Mouse (Mus musculus): ENCODE data around the gene Nlrx1. TPM values are rescaled to one million over a fixed set of nuclear protein-coding genes. Genes with fewer than 3 reads are reported as not detected.
A peak's percentile ranks its signal among the peaks of the same experiment; 100 is the strongest.
"Not testable (repeated sequence)": the region's sequence is repeated elsewhere in the genome, so short reads cannot be mapped to it uniquely, and the experiment has no call there.

The Nlrx1 gene
- polyA plus RNA-seq, 1 experiment from 2014 or later: 4.3 TPM

- ATAC-seq (replicated peaks; ENCODE audit: low FRiP score) (no peak), DNase-seq (ENCODE audit: low spot score) (no peak)
- Histone ChIP-seq H3K4me1 (replicated peaks; ENCODE audit: control insufficient read depth, insufficient read depth, low read length) (peaks cover 13% of the 10 kb centered on the region), H3K4me2 (no peak overlapping the region), H3K9ac (ENCODE audit: low read depth, low read length) (no peak overlapping the region), H3K27me3 (replicated peaks; ENCODE audit: control insufficient read depth, insufficient read depth, low read length) (no peaks in the 10 kb centered on the region), H3K27ac (ENCODE audit: low read depth, low read length) (no peak overlapping the region), H3K4me3 (ENCODE audit: low read depth, low read length) (no peak overlapping the region), H3K9me3 (ENCODE audit: control insufficient read depth, low read length) (no peaks in the 10 kb centered on the region), H3K36me3 (ENCODE audit: control insufficient read depth, insufficient read depth, low read length) (peaks cover 9% of the 10 kb centered on the region)
- 78% methylated on average over 2 of the region's 2 CpGs for WGBS
Measured at GRCm38 (mm10) chr9:44307248-44307647, 38.8 kb upstream of the Nlrx1 start.

- ATAC-seq (replicated peaks; ENCODE audit: low FRiP score): no peak
- no peak overlapping the region for H3K4me2 ChIP-seq
- H3K9me3 ChIP-seq (ENCODE audit: control insufficient read depth, low read length): no peaks in the 10 kb centered on the region
- peaks cover 10% of the 10 kb centered on the region for H3K36me3 ChIP-seq (ENCODE audit: control insufficient read depth, insufficient read depth, low read length)
- no peak overlapping the region for H3K9ac ChIP-seq (ENCODE audit: low read depth, low read length)
- no peak for DNase-seq (ENCODE audit: low spot score)
- no peaks in the 10 kb centered on the region for H3K27me3 ChIP-seq (replicated peaks; ENCODE audit: control insufficient read depth, insufficient read depth, low read length)
- H3K4me1 ChIP-seq (replicated peaks; ENCODE audit: control insufficient read depth, insufficient read depth, low read length): peaks cover 11% of the 10 kb centered on the region
- no peak overlapping the region for H3K4me3 ChIP-seq (ENCODE audit: low read depth, low read length)
- WGBS: 83% methylated on average over 6 of the region's 6 CpGs
- H3K27ac ChIP-seq (ENCODE audit: low read depth, low read length): no peak overlapping the region
Measured at GRCm38 (mm10) chr9:44306532-44306931, 38.1 kb upstream of the Nlrx1 start.

GRCm38 (mm10) chr9:44305466-44306079 lies 37.2 kb upstream of the Nlrx1 start, which contains the start of gene Hinfp:
Gene Hinfp (minus strand): TSS chr9:44305671.
- Histone ChIP-seq H3K4me2 (peak within 1 kb of the TSS; percentile 73), H3K9me3 (ENCODE audit: control insufficient read depth, low read length) (no peaks in the 10 kb centered on the region), H3K27ac (ENCODE audit: low read depth, low read length) (peak within 1 kb of the TSS; percentile 84), H3K4me3 (ENCODE audit: low read depth, low read length) (peak within 1 kb of the TSS; percentile 98), H3K27me3 (replicated peaks; ENCODE audit: control insufficient read depth, insufficient read depth, low read length) (no peaks in the 10 kb centered on the region), H3K9ac (ENCODE audit: low read depth, low read length) (peak within 1 kb of the TSS; percentile 93), H3K36me3 (ENCODE audit: control insufficient read depth, insufficient read depth, low read length) (peaks cover 13% of the 10 kb centered on the region), H3K4me1 (replicated peaks; ENCODE audit: control insufficient read depth, insufficient read depth, low read length) (peaks cover 5% of the 10 kb centered on the region)
- peak; percentile 99 for ATAC-seq (replicated peaks; ENCODE audit: low FRiP score)
- under 1% methylated on average over 54 of the region's 54 CpGs for WGBS
- peak; percentile 97 for DNase-seq (ENCODE audit: low spot score)

- H3K27me3 ChIP-seq (replicated peaks; ENCODE audit: control insufficient read depth, insufficient read depth, low read length); H3K27ac ChIP-seq (ENCODE audit: low read depth, low read length); H3K9me3 ChIP-seq (ENCODE audit: control insufficient read depth, low read length); ATAC-seq (replicated peaks; ENCODE audit: low FRiP score); H3K9ac ChIP-seq (ENCODE audit: low read depth, low read length); DNase-seq (ENCODE audit: low spot score); H3K4me3 ChIP-seq (ENCODE audit: low read depth, low read length); H3K4me1 ChIP-seq (replicated peaks; ENCODE audit: control insufficient read depth, insufficient read depth, low read length); H3K4me2 ChIP-seq: not testable (repeated sequence)
- H3K36me3 ChIP-seq (ENCODE audit: control insufficient read depth, insufficient read depth, low read length): peaks cover 52% of the 10 kb centered on the region
- 89% methylated on average over 3 of the region's 3 CpGs for WGBS
Measured at GRCm38 (mm10) chr9:44300001-44300400, 31.6 kb upstream of the Nlrx1 start.

GRCm38 (mm10) chr9:44292490-44292889 lies 24.1 kb upstream of the Nlrx1 start:
- Histone ChIP-seq H3K9me3 (ENCODE audit: control insufficient read depth, low read length) (0 out of 2 replicates have a peak, but pooled peaks cover 2% of the 10 kb centered on the region), H3K4me2 (no peak overlapping the region), H3K4me3 (ENCODE audit: low read depth, low read length) (no peak overlapping the region), H3K27me3 (replicated peaks; ENCODE audit: control insufficient read depth, insufficient read depth, low read length) (no peaks in the 10 kb centered on the region), H3K4me1 (replicated peaks; ENCODE audit: control insufficient read depth, insufficient read depth, low read length) (peaks cover 15% of the 10 kb centered on the region), H3K36me3 (ENCODE audit: control insufficient read depth, insufficient read depth, low read length) (peaks cover 40% of the 10 kb centered on the region), H3K27ac (ENCODE audit: low read depth, low read length) (no peak overlapping the region), H3K9ac (ENCODE audit: low read depth, low read length) (no peak overlapping the region)
- 67% methylated on average over 3 of the region's 3 CpGs for WGBS
- ATAC-seq (replicated peaks; ENCODE audit: low FRiP score) (no peak), DNase-seq (ENCODE audit: low spot score) (no peak)

GRCm38 (mm10) chr9:44288959-44289291 lies 20.5 kb upstream of the Nlrx1 start:
- H3K9ac ChIP-seq (ENCODE audit: low read depth, low read length): peak overlapping the region; percentile 76
- H3K4me1 ChIP-seq (replicated peaks; ENCODE audit: control insufficient read depth, insufficient read depth, low read length): peaks cover 31% of the 10 kb centered on the region
- 0 out of 2 replicates have a peak, but pooled peaks cover 2% of the 10 kb centered on the region for H3K9me3 ChIP-seq (ENCODE audit: control insufficient read depth, low read length)
- peaks cover 23% of the 10 kb centered on the region for H3K36me3 ChIP-seq (ENCODE audit: control insufficient read depth, insufficient read depth, low read length)
- peak overlapping the region; percentile 95 for H3K27ac ChIP-seq (ENCODE audit: low read depth, low read length)
- peaks cover 10% of the 10 kb centered on the region for H3K27me3 ChIP-seq (replicated peaks; ENCODE audit: control insufficient read depth, insufficient read depth, low read length)
- ATAC-seq (replicated peaks; ENCODE audit: low FRiP score): peak; percentile 66
- peak overlapping the region; percentile 85 for H3K4me2 ChIP-seq
- 8% methylated on average over 11 of the region's 11 CpGs for WGBS
- peak overlapping the region; percentile 73 for H3K4me3 ChIP-seq (ENCODE audit: low read depth, low read length)
- DNase-seq (ENCODE audit: low spot score): peak; percentile 65

- peak; percentile 91 for ATAC-seq (replicated peaks; ENCODE audit: low FRiP score)
- Histone ChIP-seq H3K27ac (ENCODE audit: low read depth, low read length) (peak within 1 kb of the TSS; percentile 95), H3K27me3 (replicated peaks; ENCODE audit: control insufficient read depth, insufficient read depth, low read length) (peaks cover 10% of the 10 kb centered on the region), H3K9ac (ENCODE audit: low read depth, low read length) (peak within 1 kb of the TSS; percentile 76), H3K36me3 (ENCODE audit: control insufficient read depth, insufficient read depth, low read length) (peaks cover 22% of the 10 kb centered on the region), H3K4me1 (replicated peaks; ENCODE audit: control insufficient read depth, insufficient read depth, low read length) (peaks cover 33% of the 10 kb centered on the region), H3K4me2 (peak within 1 kb of the TSS; percentile 85), H3K9me3 (ENCODE audit: control insufficient read depth, low read length) (0 out of 2 replicates have a peak, but pooled peaks cover 2% of the 10 kb centered on the region), H3K4me3 (ENCODE audit: low read depth, low read length) (peak within 1 kb of the TSS; percentile 73)
- 1% methylated on average over 38 of the region's 38 CpGs for WGBS
- DNase-seq (ENCODE audit: low spot score): peak; percentile 80
Measured at GRCm38 (mm10) chr9:44288076-44288958, 19.9 kb upstream of the Nlrx1 start, which contains the start of gene Abcg4. Gene Abcg4 (minus strand): TSS chr9:44288615.

- peak overlapping the region; percentile 95 for H3K27ac ChIP-seq (ENCODE audit: low read depth, low read length)
- H3K36me3 ChIP-seq (ENCODE audit: control insufficient read depth, insufficient read depth, low read length): peaks cover 17% of the 10 kb centered on the region
- 0 out of 2 replicates have a peak, but pooled peaks cover 2% of the 10 kb centered on the region for H3K9me3 ChIP-seq (ENCODE audit: control insufficient read depth, low read length)
- H3K4me2 ChIP-seq: peak overlapping the region; percentile 85
- peak; percentile 68 for DNase-seq (ENCODE audit: low spot score)
- ATAC-seq (replicated peaks; ENCODE audit: low FRiP score): peak; percentile 37
- WGBS: 2% methylated on average over 47 of the region's 47 CpGs
- peak overlapping the region; percentile 76 for H3K9ac ChIP-seq (ENCODE audit: low read depth, low read length)
- peaks cover 34% of the 10 kb centered on the region for H3K4me1 ChIP-seq (replicated peaks; ENCODE audit: control insufficient read depth, insufficient read depth, low read length)
- H3K27me3 ChIP-seq (replicated peaks; ENCODE audit: control insufficient read depth, insufficient read depth, low read length): peaks cover 10% of the 10 kb centered on the region
- peak overlapping the region; percentile 73 for H3K4me3 ChIP-seq (ENCODE audit: low read depth, low read length)
Measured at GRCm38 (mm10) chr9:44287401-44288075, 19.1 kb upstream of the Nlrx1 start.

Measured in liver, embryonic 11.5 days (tissue).